8 mouse cellular contexts compared by ENCODE assay signal in the genomic region with DNA sequence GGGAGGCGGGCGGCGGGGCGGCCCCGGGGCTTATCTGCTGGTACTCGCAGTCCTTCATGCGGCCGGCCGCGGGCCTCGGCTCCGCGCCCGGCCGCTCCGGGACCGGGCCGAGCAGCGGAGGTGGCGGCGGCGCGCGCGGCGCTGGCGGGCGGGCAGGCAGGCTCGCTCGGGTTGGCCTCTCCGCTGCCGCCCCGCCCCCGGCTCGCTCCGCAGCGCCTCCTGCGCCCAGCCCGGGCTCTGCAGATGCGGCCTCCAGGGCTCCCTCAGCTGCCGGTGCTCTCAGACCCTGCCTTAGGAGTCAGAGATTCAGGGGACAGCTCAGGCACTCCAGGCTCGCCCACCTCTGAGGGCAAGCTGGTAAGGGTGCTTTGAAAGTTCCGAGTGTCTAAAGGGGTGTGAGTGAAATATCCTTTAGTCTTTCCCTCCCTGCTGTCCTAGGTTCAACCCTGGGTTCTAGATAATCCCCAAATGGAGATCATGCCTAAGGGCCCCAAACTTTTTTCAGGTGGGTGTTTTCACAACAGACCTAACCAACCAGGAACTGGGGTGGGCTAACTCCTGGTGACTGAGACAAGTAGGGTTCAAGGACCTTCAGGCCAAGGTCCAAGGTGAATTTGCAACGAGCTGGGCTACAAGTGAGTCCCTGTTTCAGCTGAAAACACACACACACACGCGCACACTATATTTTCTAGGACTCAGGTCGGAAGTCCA. TPM values are rescaled to one million over a fixed set of nuclear protein-coding genes. Genes with fewer than 3 reads are reported as not detected.
DNase-seq lines count a peak whose midpoint lies in the region; ATAC-seq lines count a peak whose summit lies in the region.

No protein-coding gene starts in this region.

- intact Hi-C loops in left cerebral cortex, postnatal 10 days (cut with DNase I) = no loop called here

- peak; percentile 90 for ATAC-seq in common myeloid progenitor, adult 5-6 weeks (replicated peaks; ENCODE audit: low read depth, poor library complexity, severe bottlenecking)
- peak; percentile 90 for ATAC-seq in megakaryocyte-erythroid progenitor cell, adult 5-6 weeks (replicated peaks; ENCODE audit: low FRiP score, low TSS enrichment, poor library complexity, severe bottlenecking)

- DNase-seq in ZHBTc4 (ENCODE audit: low read depth, low spot score) = peak; percentile 94
- peak; percentile 84 to 85 for DNase-seq in gastrocnemius, adult 8-10 months (ENCODE audit: low spot score in 2 of 2)
- DNase-seq in induced T-regulatory cell, adult 2 months (ENCODE audit: low read depth) = peak; percentile 91
- peak; percentile 66 to 90 for DNase-seq in left cerebral cortex, postnatal 10 days (ENCODE audit: extremely low spot score in 1 of 2, low spot score in 2 of 2)
- peak; percentile 81 for DNase-seq in right cerebral cortex, postnatal 14 days
- peak; percentile 84 to 88 for DNase-seq in urinary bladder, postnatal 36 days (ENCODE audit: low spot score in 2 of 2)

RNA-seq across cellular contexts. Expression of gene Zdhhc18, which starts 16.5 kb away (rescaled TPM):
- 13.6 and 14.5 TPM in 2 replicates for total RNA-seq in common myeloid progenitor, adult 5-6 weeks (2017)
- 10 to 100 TPM; 25.7 to 48.0 (median 33.2) TPM for total RNA-seq in gastrocnemius, adult 8-10 months (2022)
- 10 to 100 TPM; 31.8 to 34.1 TPM for total RNA-seq in left cerebral cortex, postnatal 10 days (2021)
- 16.2 and 24.1 TPM in 2 replicates for total RNA-seq in megakaryocyte-erythroid progenitor cell, adult 5-6 weeks (2014; fragmentation: Nextera tagmentation)
- total RNA-seq in megakaryocyte-erythroid progenitor cell, adult 5-6 weeks (2017) = 5.0 and 8.1 TPM in 2 replicates

RNA-seq across cellular contexts. Expression of gene Sfn, which starts 31.5 kb away (rescaled TPM):
- total RNA-seq in common myeloid progenitor, adult 5-6 weeks (2017) = 3.6 and 4.9 TPM in 2 replicates
- 1 to 10 TPM in 1 of 4 experiments, under 1 TPM in 3; 0.51 to 1.3 (median 0.79) TPM for total RNA-seq in gastrocnemius, adult 8-10 months (2022)
- total RNA-seq in left cerebral cortex, postnatal 10 days (2021) = 1 to 10 TPM; 1.4 to 1.7 TPM
- total RNA-seq in megakaryocyte-erythroid progenitor cell, adult 5-6 weeks (2014; fragmentation: Nextera tagmentation) = 1.7 and 2.7 TPM in 2 replicates
- total RNA-seq in megakaryocyte-erythroid progenitor cell, adult 5-6 weeks (2017) = 1.3 and 2.0 TPM in 2 replicates

RNA-seq across cellular contexts. Expression of gene Pigv, which starts 39.0 kb away (rescaled TPM):
- 7.7 and 11.4 TPM in 2 replicates for total RNA-seq in common myeloid progenitor, adult 5-6 weeks (2017)
- total RNA-seq in gastrocnemius, adult 8-10 months (2022) = 10 to 100 TPM; 12.3 to 16.0 (median 12.5) TPM
- 10 to 100 TPM in 1 of 2 experiments, 1 to 10 TPM in 1; 8.8 to 10.1 TPM for total RNA-seq in left cerebral cortex, postnatal 10 days (2021)
- 7.0 and 10.1 TPM in 2 replicates for total RNA-seq in megakaryocyte-erythroid progenitor cell, adult 5-6 weeks (2014; fragmentation: Nextera tagmentation)
- 2.3 and 12.4 TPM in 2 replicates for total RNA-seq in megakaryocyte-erythroid progenitor cell, adult 5-6 weeks (2017)

RNA-seq across cellular contexts. Expression of gene Gpn2, which starts 49.3 kb away (rescaled TPM):
- 18.4 and 19.0 TPM in 2 replicates for total RNA-seq in common myeloid progenitor, adult 5-6 weeks (2017)
- 1 to 10 TPM; 4.8 to 6.8 (median 5.7) TPM for total RNA-seq in gastrocnemius, adult 8-10 months (2022)
- total RNA-seq in left cerebral cortex, postnatal 10 days (2021) = 10 to 100 TPM; 10.3 to 11.2 TPM
- 16.0 and 20.9 TPM in 2 replicates for total RNA-seq in megakaryocyte-erythroid progenitor cell, adult 5-6 weeks (2014; fragmentation: Nextera tagmentation)
- total RNA-seq in megakaryocyte-erythroid progenitor cell, adult 5-6 weeks (2017) = 19.5 and 29.3 TPM in 2 replicates

RNA-seq across cellular contexts. Expression of gene Gpatch3, which starts 58.9 kb away (rescaled TPM):
- total RNA-seq in common myeloid progenitor, adult 5-6 weeks (2017) = 17.3 and 18.0 TPM in 2 replicates
- 1 to 10 TPM; 3.0 to 3.8 (median 3.4) TPM for total RNA-seq in gastrocnemius, adult 8-10 months (2022)
- 1 to 10 TPM; 6.7 TPM for total RNA-seq in left cerebral cortex, postnatal 10 days (2021)
- total RNA-seq in megakaryocyte-erythroid progenitor cell, adult 5-6 weeks (2014; fragmentation: Nextera tagmentation) = 1.2 and 6.2 TPM in 2 replicates
- 16.9 and 29.6 TPM in 2 replicates for total RNA-seq in megakaryocyte-erythroid progenitor cell, adult 5-6 weeks (2017)

Comparison
In these comparisons a context has a peak if more than half of its experiments do, and no peak if none do; other contexts are left out.
1. Peak in every context shown above with its lines: DNase-seq and ATAC-seq.